Mouse (Mus musculus): ENCODE measurements around the gene Gm49393. TPM values are rescaled to one million over a fixed set of nuclear protein-coding genes. Genes with fewer than 3 reads are reported as not detected.
"Not testable (repeated sequence)": the region's sequence is repeated elsewhere in the genome, so short reads cannot be mapped to it uniquely, and the experiment has no call there.

Gm49393 gene
- not detected in 2 replicates for polyA plus RNA-seq (2016; fragmentation: Nextera tagmentation; extraction: Ambion mirVana)

DNA sequence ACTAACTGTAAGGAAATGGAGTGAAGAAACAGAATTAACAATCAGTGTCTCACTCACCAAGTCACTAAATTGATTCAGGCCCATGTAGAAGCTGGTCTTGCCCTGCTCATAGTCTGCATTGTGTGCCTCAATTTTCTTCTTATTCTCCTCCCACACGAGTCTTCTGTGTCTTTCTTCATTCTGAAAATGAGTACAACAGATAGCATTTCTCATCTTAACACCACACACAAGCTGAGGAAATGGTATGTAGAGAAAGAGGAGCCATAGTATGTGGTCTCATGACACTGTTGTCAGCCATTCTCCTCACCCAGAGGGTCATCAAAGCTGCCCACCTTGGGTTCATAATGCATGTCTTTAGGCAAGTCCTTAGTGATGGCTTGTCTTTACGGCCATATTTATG, at the start of gene Gm49393:
TSS of gene Gm49393 (minus strand) at position 101 of the 400 bp plus-strand sequence.
- ATAC-seq (ENCODE audit: insufficient number of reproducible peaks, insufficient read depth, low FRiP score, low TSS enrichment, low read depth); H3K4me2 ChIP-seq; H3K9me3 ChIP-seq; H3K9ac ChIP-seq (replicated peaks); H3K27me3 ChIP-seq; H3K27ac ChIP-seq; H3K36me3 ChIP-seq; H3K4me3 ChIP-seq (replicated peaks); H3K4me1 ChIP-seq (replicated peaks): not testable (repeated sequence)
- WGBS = 71% methylated on average over 2 of the region's 2 CpGs

DNA sequence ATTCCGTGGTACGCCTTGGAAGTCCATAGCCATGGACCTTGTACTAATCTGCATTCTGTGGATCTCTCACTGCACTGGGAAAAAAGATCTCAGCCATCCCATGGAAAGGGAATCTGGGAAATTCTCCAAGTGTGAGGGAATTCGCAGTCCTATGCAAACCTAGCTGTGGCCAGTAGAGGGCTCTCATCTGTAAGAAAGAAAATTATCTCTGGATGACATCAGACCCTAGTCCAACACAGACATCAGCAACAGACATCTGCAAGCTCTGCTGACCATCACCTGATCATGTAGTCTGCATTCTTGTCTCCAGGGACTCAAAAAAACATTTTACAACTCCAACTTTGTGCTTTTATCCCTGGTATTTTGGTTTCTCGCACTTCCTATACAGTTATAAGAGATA, 36.9 kb upstream of the Gm49393 start:
- not testable (repeated sequence) for H3K9ac ChIP-seq (replicated peaks); ATAC-seq (ENCODE audit: insufficient number of reproducible peaks, insufficient read depth, low FRiP score, low TSS enrichment, low read depth); H3K27ac ChIP-seq; H3K36me3 ChIP-seq; H3K4me3 ChIP-seq (replicated peaks); H3K27me3 ChIP-seq; H3K4me2 ChIP-seq; H3K4me1 ChIP-seq (replicated peaks); H3K9me3 ChIP-seq
- WGBS = 73% methylated on average over 4 of the region's 4 CpGs

DNA sequence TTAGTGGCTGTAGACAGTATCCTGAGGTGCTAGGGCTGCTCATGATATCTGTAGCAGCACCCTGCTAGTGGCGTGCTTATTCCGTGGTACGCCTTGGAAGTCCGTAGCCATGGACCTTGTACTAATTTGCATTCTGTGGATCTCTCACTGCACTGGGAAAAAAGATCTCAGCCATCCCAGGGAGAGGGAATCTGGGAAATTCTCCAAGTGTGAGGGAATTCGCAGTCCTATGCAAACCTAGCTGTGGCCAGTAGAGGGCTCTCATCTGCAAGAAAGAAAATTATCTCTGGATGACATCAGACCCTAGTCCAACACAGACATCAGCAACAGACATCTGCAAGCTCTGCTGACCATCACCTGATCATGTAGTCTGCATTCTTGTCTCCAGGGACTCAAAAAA, 28.6 kb upstream of the Gm49393 start:
- not testable (repeated sequence) for H3K9ac ChIP-seq (replicated peaks); H3K4me1 ChIP-seq (replicated peaks); H3K4me2 ChIP-seq; H3K27me3 ChIP-seq; H3K36me3 ChIP-seq; ATAC-seq (ENCODE audit: insufficient number of reproducible peaks, insufficient read depth, low FRiP score, low TSS enrichment, low read depth); H3K27ac ChIP-seq; H3K4me3 ChIP-seq (replicated peaks)
- WGBS = 39% methylated on average over 4 of the region's 5 CpGs
- H3K9me3 ChIP-seq = peaks cover 24% of the 10 kb centered on the region; the same call in 1 of the 2 replicates

DNA sequence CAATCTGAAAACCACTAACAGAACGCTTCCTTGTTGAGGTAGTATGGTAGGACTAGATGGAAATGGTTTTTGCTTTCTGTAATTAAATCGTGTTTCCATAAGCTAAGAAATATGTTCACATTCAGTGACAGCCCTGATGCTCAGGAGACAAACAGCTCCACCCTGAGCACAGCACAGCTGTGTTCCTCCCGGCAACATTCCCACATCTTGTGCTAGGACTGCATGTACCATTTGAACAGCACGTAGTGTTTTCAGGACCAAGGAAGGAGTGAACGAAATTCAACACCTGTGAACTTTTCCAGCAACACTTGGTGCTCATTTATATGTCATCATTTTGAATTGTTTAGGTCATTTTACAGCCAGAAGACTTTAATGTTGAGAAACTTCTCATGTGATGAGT, 26.3 kb upstream of the Gm49393 start:
- 67% methylated on average over 5 of the region's 5 CpGs for WGBS
- H3K4me2 ChIP-seq = no peak overlapping the region
- H3K4me1 ChIP-seq (replicated peaks) = no peaks in the 10 kb centered on the region
- no peak overlapping the region for H3K4me3 ChIP-seq (replicated peaks)
- peaks cover 27% of the 10 kb centered on the region for H3K9me3 ChIP-seq
- no peak overlapping the region for H3K9ac ChIP-seq (replicated peaks)
- no peak overlapping the region for H3K27ac ChIP-seq
- no peaks in the 10 kb centered on the region for H3K27me3 ChIP-seq
- H3K36me3 ChIP-seq = no peaks in the 10 kb centered on the region
- ATAC-seq (ENCODE audit: insufficient number of reproducible peaks, insufficient read depth, low FRiP score, low TSS enrichment, low read depth) = no peak

DNA sequence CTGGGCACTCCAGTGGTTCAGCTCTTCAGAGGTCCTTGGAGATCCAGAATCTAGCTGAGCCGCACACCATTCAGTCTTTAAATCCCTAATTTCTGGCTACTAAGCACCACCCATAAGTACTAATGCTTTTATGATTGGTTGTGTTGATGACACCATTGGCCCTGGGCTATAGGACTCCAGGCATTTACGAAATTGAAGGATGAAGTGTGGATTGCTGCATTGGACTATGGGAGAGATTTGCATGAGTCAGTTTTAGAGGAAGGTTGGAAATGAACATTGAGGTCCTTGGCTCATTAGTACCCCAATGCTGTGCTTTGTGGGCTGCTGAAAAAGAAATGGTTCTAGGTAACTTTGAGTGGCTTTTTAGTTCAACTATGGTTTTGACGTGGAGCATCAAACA, 6.5 kb upstream of the Gm49393 start, which contains the start of gene Tpbpa:
TSS of gene Tpbpa (minus strand) at position 101 of the 400 bp plus-strand sequence.
- H3K36me3 ChIP-seq; H3K9me3 ChIP-seq; H3K27me3 ChIP-seq; H3K4me2 ChIP-seq; H3K27ac ChIP-seq; ATAC-seq (ENCODE audit: insufficient number of reproducible peaks, insufficient read depth, low FRiP score, low TSS enrichment, low read depth); H3K4me1 ChIP-seq (replicated peaks); H3K4me3 ChIP-seq (replicated peaks); H3K9ac ChIP-seq (replicated peaks): not testable (repeated sequence)
- 79% methylated on average over 3 of the region's 3 CpGs for WGBS

DNA sequence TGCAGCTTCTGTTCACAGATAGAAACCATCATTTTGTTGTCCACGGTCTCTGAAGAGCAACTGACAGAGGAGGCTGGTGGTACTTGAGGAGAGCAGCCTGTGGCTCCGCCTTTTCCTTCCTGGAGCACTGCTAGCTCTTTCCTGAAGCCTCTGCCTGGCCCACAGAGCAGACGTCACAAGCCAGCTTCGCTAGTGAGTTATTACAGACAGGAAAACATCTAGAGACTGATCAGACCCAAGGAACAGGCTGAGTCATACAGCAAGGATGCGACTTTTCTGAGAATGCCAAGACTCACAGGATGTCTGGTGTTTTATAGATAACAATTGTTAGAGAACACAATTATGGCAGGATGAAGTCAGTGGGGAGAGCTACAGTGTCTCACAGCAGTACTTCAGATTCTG, 1.1 kb upstream of the Gm49393 start, which contains the start of the genes Gm49391 and Ctla2a:
TSS of gene Gm49391 (minus strand) at position 72 of the 402 bp plus-strand sequence.
TSS of gene Ctla2a (minus strand) at position 126 of the 402 bp plus-strand sequence.
- no peaks in the 10 kb centered on the region for H3K27me3 ChIP-seq
- H3K4me2 ChIP-seq = no peak within 1 kb of the TSS
- H3K36me3 ChIP-seq = no peaks in the 10 kb centered on the region
- H3K4me1 ChIP-seq (replicated peaks) = no peaks in the 10 kb centered on the region
- H3K9ac ChIP-seq (replicated peaks) = no peak within 1 kb of the TSS
- 0 out of 2 replicates have a peak, but pooled peaks cover 4% of the 10 kb centered on the region for H3K9me3 ChIP-seq
- WGBS = 70% methylated on average over 5 of the region's 5 CpGs
- no peak within 1 kb of the TSS for H3K27ac ChIP-seq
- H3K4me3 ChIP-seq (replicated peaks) = no peak within 1 kb of the TSS
- ATAC-seq (ENCODE audit: insufficient number of reproducible peaks, insufficient read depth, low FRiP score, low TSS enrichment, low read depth) = no peak

DNA sequence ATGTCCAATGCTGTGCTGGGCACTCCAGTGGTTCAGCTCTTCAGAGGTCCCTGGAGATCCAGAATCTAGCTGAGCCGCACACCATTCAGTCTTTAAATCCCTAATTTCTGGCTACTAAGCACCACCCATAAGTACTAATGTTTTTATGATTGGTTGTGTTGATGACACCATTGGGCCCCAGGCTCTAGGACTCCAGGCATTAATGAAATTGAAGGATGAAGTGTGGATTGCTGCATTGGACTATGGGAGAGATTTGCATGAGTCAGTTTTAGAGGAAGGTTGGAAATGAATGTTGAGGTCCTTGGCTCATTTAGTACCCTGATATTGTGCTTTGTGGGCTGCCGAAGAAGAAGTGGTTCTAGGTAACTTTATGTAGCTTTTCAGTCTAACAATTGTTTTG, 30.6 kb downstream of the Gm49393 start, which contains the start of gene Tpbpb:
TSS of gene Tpbpb (minus strand) at position 101 of the 400 bp plus-strand sequence.
- H3K9me3 ChIP-seq; H3K4me1 ChIP-seq (replicated peaks); H3K4me3 ChIP-seq (replicated peaks); H3K4me2 ChIP-seq; H3K9ac ChIP-seq (replicated peaks); H3K27me3 ChIP-seq; H3K36me3 ChIP-seq; ATAC-seq (ENCODE audit: insufficient number of reproducible peaks, insufficient read depth, low FRiP score, low TSS enrichment, low read depth); H3K27ac ChIP-seq: not testable (repeated sequence)
- WGBS = 87% methylated on average over 2 of the region's 2 CpGs

DNA sequence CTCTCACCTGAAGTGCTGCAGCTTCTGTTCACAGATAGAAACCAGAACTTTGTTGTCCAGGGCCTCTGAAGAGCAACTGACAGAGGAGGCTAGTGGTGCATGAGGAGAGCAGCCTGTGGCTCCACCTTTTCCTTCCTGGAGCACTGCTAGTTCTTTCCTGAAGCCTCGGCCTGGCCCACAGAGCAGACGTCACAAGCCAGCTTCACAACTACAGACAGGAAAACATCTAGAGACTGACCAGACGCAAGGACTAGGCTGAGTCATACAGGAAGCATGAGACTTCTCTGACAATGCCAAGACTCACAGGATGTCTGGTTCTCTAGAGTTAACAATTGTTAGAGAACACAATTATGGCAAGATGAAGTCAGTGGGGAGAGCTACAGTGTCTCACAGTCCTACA, 38.1 kb downstream of the Gm49393 start, which contains the start of gene Ctla2b:
TSS of gene Ctla2b (minus strand) at position 120 of the 400 bp plus-strand sequence.
- Histone ChIP-seq H3K27ac (no peak within 1 kb of the TSS), H3K9ac (replicated peaks) (no peak within 1 kb of the TSS), H3K36me3 (no peaks in the 10 kb centered on the region), H3K4me2 (no peak within 1 kb of the TSS), H3K9me3 (0 out of 2 replicates have a peak, but pooled peaks cover 3% of the 10 kb centered on the region), H3K4me3 (replicated peaks) (no peak within 1 kb of the TSS), H3K27me3 (no peaks in the 10 kb centered on the region), H3K4me1 (replicated peaks) (no peaks in the 10 kb centered on the region)
- ATAC-seq (ENCODE audit: insufficient number of reproducible peaks, insufficient read depth, low FRiP score, low TSS enrichment, low read depth) = no peak
- 75% methylated on average over 3 of the region's 3 CpGs for WGBS

DNA sequence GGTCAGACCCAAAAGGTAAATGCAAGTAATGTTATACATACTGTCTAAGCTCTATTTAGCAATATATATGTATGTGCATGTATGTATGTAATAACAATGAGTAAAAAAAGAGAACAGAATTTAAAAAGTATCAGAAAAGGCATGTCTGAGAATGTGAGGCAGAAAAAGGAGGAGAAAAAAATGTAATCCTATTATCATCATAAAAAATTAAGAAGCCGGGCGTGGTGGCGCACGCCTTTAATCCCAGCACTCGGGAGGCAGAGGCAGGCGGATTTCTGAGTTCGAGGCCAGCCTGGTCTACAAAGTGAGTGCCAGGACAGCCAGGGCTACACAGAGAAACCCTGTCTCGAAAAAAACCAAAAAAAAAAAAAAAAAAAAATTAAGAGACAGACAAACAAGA, 38.6 kb downstream of the Gm49393 start, which contains the start of gene Gm49392:
TSS of gene Gm49392 (minus strand) at position 101 of the 400 bp plus-strand sequence.
- H3K9me3 ChIP-seq; H3K4me1 ChIP-seq (replicated peaks); H3K27ac ChIP-seq; H3K4me2 ChIP-seq; H3K9ac ChIP-seq (replicated peaks); ATAC-seq (ENCODE audit: insufficient number of reproducible peaks, insufficient read depth, low FRiP score, low TSS enrichment, low read depth); H3K4me3 ChIP-seq (replicated peaks); H3K27me3 ChIP-seq; H3K36me3 ChIP-seq: not testable (repeated sequence)
- 80% methylated on average over 8 of the region's 8 CpGs for WGBS

DNA sequence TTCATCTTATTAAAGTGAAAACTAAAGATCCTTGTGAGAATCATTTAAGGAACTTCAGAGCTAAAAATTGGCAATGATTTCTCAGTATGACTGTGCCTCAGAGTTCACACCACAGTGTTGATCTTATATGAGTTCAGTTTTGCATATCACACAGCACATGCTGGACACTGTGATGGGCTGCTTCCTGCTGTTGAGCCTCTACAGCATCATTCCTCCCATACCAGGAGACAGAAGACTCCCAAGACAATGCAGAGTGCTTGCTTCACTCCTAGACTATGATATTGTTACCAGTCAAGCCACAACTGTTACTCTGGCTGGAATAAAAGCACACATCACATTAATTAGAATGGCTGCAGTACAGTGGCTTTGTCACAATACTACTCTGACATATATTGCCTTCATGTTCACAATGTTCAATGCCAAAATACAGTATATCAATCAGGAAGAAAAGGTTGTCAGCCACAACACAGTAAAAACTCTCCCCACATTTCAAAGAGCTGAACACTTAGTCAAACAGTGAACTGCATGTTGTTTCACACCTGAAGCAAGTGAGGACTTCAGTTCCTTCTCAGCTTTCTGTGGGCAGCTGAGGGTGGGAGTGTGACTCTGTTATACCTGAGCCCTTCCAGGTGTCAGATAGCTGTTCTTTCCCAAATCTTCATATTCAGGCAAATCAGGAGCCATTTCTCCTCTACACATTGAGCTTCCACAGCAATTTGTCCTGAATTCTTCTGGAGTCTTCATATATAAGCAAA, 39.8 kb downstream of the Gm49393 start:
- H3K9me3 ChIP-seq = no peaks in the 10 kb centered on the region
- ATAC-seq (ENCODE audit: insufficient number of reproducible peaks, insufficient read depth, low FRiP score, low TSS enrichment, low read depth) = no peak
- no peaks in the 10 kb centered on the region for H3K36me3 ChIP-seq
- H3K4me1 ChIP-seq (replicated peaks) = no peaks in the 10 kb centered on the region
- no peak overlapping the region for H3K27ac ChIP-seq
- H3K4me3 ChIP-seq (replicated peaks) = no peak overlapping the region
- no peaks in the 10 kb centered on the region for H3K27me3 ChIP-seq
- no peak overlapping the region for H3K9ac ChIP-seq (replicated peaks)
- H3K4me2 ChIP-seq = no peak overlapping the region

DNA sequence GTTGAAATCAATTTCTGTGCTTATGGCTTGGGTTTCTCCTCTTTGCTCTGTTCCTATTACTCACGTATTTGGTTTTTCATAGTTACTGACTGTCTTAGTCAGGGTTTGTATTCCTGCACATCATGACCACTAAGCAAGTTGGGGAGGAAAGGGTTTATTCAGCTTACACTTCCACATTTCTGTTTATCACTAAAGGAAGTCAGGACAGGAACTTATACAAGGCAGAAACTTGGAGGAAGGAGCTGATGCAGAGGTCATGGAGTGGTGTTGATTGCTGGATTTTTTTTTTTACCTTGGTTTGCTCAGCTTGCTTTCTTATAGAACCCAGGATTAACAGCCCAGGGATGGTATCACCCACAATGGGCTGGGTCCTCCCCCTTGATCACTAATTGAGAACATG, 43.1 kb downstream of the Gm49393 start:
- H3K4me1 ChIP-seq (replicated peaks) = no peaks in the 10 kb centered on the region
- WGBS = 94% methylated on average over 1 of the region's 1 CpGs
- no peaks in the 10 kb centered on the region for H3K27me3 ChIP-seq
- H3K27ac ChIP-seq = no peak overlapping the region
- no peak overlapping the region for H3K4me3 ChIP-seq (replicated peaks)
- no peak for ATAC-seq (ENCODE audit: insufficient number of reproducible peaks, insufficient read depth, low FRiP score, low TSS enrichment, low read depth)
- no peak overlapping the region for H3K4me2 ChIP-seq
- H3K9ac ChIP-seq (replicated peaks) = no peak overlapping the region
- no peaks in the 10 kb centered on the region for H3K36me3 ChIP-seq
- no peaks in the 10 kb centered on the region; the same call in 1 of the 2 replicates for H3K9me3 ChIP-seq

All from limb, embryonic 12.5 days (tissue).